Mouse (Mus musculus) ovary, adult 10 weeks (tissue): ENCODE data around the gene Vmn1r66. TPM values are rescaled to one million over a fixed set of nuclear protein-coding genes. Genes with fewer than 3 reads are reported as not detected.

ENCODE experiments used
- polyA plus RNA-seq: library from polyadenylated mRNA; stranded (reverse); fragments of 350-450 nt; fragmentation: Illumina TruSeq; extraction: RNeasy Lipid Tissue Mini Kit (QIAGEN cat#74804); gene quantifications from one replicate; pipeline ENCODE4 v1.2.3, GENCODE M21; 2014

Vmn1r66 gene
- polyA plus RNA-seq, result not detected

DNA sequence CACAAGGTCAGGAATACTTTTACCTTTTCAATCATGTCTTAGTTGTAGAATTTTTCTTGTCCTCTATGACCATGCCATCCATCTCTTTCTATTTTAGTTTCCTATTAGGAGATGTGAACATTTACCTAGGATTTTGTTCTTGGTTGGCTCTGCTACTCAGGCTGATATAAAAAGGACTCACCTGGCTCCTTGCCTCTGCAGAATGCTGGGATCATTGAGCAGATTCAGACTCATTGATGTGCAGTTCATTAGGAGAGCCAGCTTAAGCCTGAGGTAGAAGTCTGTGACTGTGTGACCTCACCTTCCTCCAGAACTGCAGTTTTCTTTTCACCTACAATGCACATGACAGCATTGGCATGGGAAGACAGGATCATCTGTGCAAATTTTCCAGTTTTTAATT, at the start of gene Vmn1r66:
Gene Vmn1r66, minus strand, starts transcription at position 101 of the 400 bp plus-strand sequence.

Other genes with a start within 250 kb of the Vmn1r66 start
- gene Vmn2r50, start 224.7 kb downstream of the Vmn1r66 start, polyA plus RNA-seq, result not detected
- 1.3 TPM for gene Vmn2r51, start 172.3 kb downstream of the Vmn1r66 start, polyA plus RNA-seq
- not detected for gene Vmn2r52, start 101.4 kb downstream of the Vmn1r66 start, polyA plus RNA-seq
- not detected for gene Vmn1r67, start 165.3 kb upstream of the Vmn1r66 start, polyA plus RNA-seq
- 11.5 TPM for gene Zik1, start 217.4 kb upstream of the Vmn1r66 start, polyA plus RNA-seq